Mouse (Mus musculus) neural tube, embryonic 14.5 days (tissue): ENCODE results near the gene Ttll6. TPM values are rescaled to one million over a fixed set of nuclear protein-coding genes. Genes with fewer than 3 reads are reported as not detected.
"Not testable (repeated sequence)": the region's sequence is repeated elsewhere in the genome, so short reads cannot be mapped to it uniquely, and the experiment has no call there.

Experiments used
- ATAC-seq: fragments of 200-750 bp; cut with Nextera tagmentation; 2 replicates; pipeline ENCODE4 v1.8.0; 2017; ENCODE audit warnings: low read depth, mild to moderate bottlenecking, moderate TSS enrichment, moderate library complexity
- H3K27ac ChIP-seq: fragments of 300-500 bp; sonication (generic); 2 replicates; pipeline ENCODE4 v1.5.1; 2014; ENCODE audit warnings: low read depth, mild to moderate bottlenecking, control low read depth, low read length, moderate library complexity, mixed read lengths
- H3K27me3 ChIP-seq: fragments of 300-500 bp; sonication (generic); 2 replicates; pipeline ENCODE4 v1.6.1; 2014; ENCODE audit warnings: low read length; ENCODE audit not compliant: control insufficient read depth, insufficient read depth
- H3K36me3 ChIP-seq: fragments of 300-500 bp; sonication (generic); 2 replicates; pipeline ENCODE4 v1.6.1; 2014; ENCODE audit warnings: low read length, mixed read lengths; ENCODE audit not compliant: control insufficient read depth, insufficient read depth
- H3K4me1 ChIP-seq: fragments of 300-500 bp; sonication (generic); 2 replicates; pipeline ENCODE4 v1.6.1; 2014; ENCODE audit warnings: low read length; ENCODE audit not compliant: control insufficient read depth, insufficient read depth
- H3K4me2 ChIP-seq: fragments of 300-500 bp; sonication (generic); 2 replicates; pipeline ENCODE4 v1.6.1; 2014; ENCODE audit warnings: mild to moderate bottlenecking, low read depth, low read length, control low read depth
- H3K4me3 ChIP-seq: fragments of 300-500 bp; sonication (generic); 2 replicates; pipeline ENCODE4 v1.5.1; 2014; ENCODE audit warnings: low read depth, low read length, control low read depth, mixed read lengths
- H3K9ac ChIP-seq: fragments of 300-500 bp; sonication (generic); replicated peaks from 2 replicates; pipeline ENCODE4 v1.6.1; 2014; ENCODE audit warnings: low read depth, mild to moderate bottlenecking, control low read depth, low read length, mixed read lengths
- H3K9me3 ChIP-seq: fragments of 300-500 bp; sonication (generic); 2 replicates; pipeline ENCODE4 v1.6.1; 2016; ENCODE audit warnings: low read length; ENCODE audit not compliant: control insufficient read depth
- WGBS: fragments of 180-500 bp; shearing (Covaris S2); extraction: QIAGEN DNeasy Blood & Tissue Kit; methylation state at CpG from one replicate; pipeline ENCODE4 v1.1.7; 2014; 5-methylcytosine and 5-hydroxymethylcytosine counted together
- polyA plus RNA-seq: library from polyadenylated mRNA; unstranded; fragments of >200 nt; fragmentation: Nextera tagmentation; extraction: Ambion mirVana; gene quantifications from 2 replicates; pipeline ENCODE4 v1.2.1, GENCODE M21; 2014

Ttll6 gene
- polyA plus RNA-seq, 1 experiment from 2014 or later, result 0.27 TPM

DNA sequence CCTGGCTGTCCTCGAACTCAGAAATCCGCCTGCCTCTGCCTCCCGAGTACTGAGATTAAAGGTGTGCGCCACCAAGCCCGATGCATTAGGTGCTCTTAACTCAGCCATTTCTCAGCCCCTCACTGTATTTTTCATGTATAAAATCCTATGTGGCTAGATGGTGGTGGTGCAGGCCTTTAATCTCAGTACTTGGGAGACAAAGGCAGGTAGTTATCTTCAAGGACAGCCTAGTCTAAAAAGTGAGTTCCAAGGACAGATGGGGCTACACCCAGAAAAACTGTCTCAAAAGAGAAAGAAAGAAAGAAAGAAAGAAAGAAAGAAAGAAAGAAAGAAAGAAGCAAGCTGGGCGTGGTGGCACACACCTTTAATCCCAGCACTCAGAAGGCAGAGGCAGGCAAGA, 18.2 kb upstream of the Ttll6 start:
- 87% methylated on average over 6 of the region's 6 CpGs for WGBS
- H3K27ac ChIP-seq, result no peak overlapping the region
- no peak overlapping the region for H3K4me2 ChIP-seq
- H3K9me3 ChIP-seq, result no peaks in the 10 kb centered on the region
- no peaks in the 10 kb centered on the region for H3K36me3 ChIP-seq
- no peak overlapping the region for H3K9ac ChIP-seq
- H3K4me1 ChIP-seq, result no peaks in the 10 kb centered on the region
- H3K4me3 ChIP-seq, result no peak overlapping the region
- H3K27me3 ChIP-seq, result no peaks in the 10 kb centered on the region
- ATAC-seq, result no peak

DNA sequence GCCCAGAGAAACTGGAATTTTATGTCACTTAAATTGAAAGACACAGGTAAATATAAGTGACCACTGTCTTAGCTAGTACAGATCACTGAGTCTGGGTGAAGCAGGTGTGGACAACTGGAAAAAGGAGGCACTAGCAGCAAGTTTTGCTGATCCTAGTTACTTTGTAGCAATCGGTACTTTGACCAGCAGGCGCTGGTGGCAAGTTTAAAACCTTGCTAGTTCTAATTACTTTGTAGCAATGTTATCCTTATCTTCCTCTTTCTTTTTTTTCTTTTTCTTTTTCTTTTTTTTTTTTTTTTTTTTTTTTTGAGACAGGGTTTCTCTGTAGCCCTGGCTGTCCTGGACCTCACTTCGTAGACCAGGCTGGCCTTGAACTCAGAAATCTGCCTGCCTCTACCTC, 17.5 kb upstream of the Ttll6 start:
- no peak for ATAC-seq
- Histone ChIP-seq H3K9me3 (no peaks in the 10 kb centered on the region), H3K4me2 (no peak overlapping the region), H3K4me1 (no peaks in the 10 kb centered on the region), H3K4me3 (no peak overlapping the region), H3K27ac (no peak overlapping the region), H3K27me3 (no peaks in the 10 kb centered on the region), H3K9ac (no peak overlapping the region), H3K36me3 (no peaks in the 10 kb centered on the region)
- 95% methylated on average over 3 of the region's 3 CpGs for WGBS

DNA sequence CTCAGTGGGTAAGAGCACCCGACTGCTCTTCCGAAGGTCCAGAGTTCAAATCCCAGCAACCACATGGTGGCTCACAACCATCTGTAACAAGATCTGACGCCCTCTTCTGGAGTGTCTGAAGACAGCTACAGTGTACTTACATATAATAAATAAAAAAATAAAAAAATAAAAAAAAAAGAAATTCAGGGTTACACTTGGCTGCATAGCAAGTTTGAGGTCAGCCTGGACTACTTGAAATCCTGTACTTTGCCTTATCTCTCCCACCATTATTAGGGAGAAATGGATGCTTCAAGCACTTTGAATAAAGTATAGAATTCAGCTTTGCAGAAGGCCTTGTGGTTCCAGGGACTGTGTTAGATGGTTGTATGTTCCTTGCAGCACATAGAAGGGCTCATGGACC, 16.7 kb upstream of the Ttll6 start:
- H3K27me3 ChIP-seq, H3K4me1 ChIP-seq, H3K4me2 ChIP-seq, ATAC-seq, H3K9me3 ChIP-seq, H3K9ac ChIP-seq, H3K36me3 ChIP-seq, H3K27ac ChIP-seq, H3K4me3 ChIP-seq: not testable (repeated sequence)
- 83% methylated on average over 3 of the region's 3 CpGs for WGBS

DNA sequence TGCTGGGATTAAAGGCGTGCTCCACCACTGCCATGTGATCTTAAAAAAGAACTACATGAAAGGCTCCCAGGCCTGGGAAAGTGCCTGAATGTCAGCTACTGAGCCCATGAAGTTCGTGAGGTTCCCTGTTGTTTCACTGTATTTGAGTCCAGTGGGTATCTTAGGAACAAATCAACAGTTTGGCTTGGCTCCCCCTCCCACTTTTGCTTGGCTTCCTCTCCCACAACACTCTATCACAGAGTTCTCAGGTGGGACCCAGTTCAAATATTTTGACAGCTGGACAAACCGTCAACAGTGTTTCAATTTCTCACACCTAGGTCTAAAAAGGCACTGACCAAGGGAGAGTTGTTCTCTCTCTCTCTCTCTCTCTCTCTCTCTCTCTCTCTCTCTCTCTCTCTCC, 14.2 kb upstream of the Ttll6 start:
- Histone ChIP-seq H3K9ac (no peak overlapping the region), H3K36me3 (no peaks in the 10 kb centered on the region), H3K27me3 (peaks cover 4% of the 10 kb centered on the region), H3K9me3 (no peaks in the 10 kb centered on the region), H3K4me2 (no peak overlapping the region), H3K27ac (no peak overlapping the region), H3K4me1 (peaks cover 2% of the 10 kb centered on the region; the same call in 1 of the 2 replicates), H3K4me3 (no peak overlapping the region)
- WGBS, result 62% methylated on average over 3 of the region's 3 CpGs
- no peak for ATAC-seq

DNA sequence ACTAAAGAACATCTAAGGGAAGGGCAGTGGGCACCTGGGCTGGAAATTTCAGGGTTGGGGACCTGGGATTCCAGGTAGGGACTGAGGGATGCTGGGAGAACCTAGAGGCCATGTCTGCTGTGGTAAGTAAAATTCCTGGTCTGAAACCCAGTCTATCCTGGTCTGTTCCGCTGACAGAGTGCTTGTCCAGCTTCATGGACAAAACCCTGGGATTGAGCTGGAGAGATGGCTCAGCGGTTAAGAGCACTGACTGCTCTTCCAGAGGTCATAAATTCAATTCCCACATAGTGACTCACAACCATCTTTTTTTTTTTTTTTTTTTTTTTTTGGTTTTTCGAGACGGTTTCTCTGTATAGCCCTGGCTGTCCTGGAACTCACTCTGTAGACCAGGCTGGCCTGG, 10.8 kb upstream of the Ttll6 start:
- WGBS, result 86% methylated on average over 4 of the region's 4 CpGs
- not testable (repeated sequence) for H3K36me3 ChIP-seq, ATAC-seq, H3K4me2 ChIP-seq, H3K27me3 ChIP-seq, H3K4me3 ChIP-seq, H3K4me1 ChIP-seq, H3K27ac ChIP-seq, H3K9me3 ChIP-seq, H3K9ac ChIP-seq

DNA sequence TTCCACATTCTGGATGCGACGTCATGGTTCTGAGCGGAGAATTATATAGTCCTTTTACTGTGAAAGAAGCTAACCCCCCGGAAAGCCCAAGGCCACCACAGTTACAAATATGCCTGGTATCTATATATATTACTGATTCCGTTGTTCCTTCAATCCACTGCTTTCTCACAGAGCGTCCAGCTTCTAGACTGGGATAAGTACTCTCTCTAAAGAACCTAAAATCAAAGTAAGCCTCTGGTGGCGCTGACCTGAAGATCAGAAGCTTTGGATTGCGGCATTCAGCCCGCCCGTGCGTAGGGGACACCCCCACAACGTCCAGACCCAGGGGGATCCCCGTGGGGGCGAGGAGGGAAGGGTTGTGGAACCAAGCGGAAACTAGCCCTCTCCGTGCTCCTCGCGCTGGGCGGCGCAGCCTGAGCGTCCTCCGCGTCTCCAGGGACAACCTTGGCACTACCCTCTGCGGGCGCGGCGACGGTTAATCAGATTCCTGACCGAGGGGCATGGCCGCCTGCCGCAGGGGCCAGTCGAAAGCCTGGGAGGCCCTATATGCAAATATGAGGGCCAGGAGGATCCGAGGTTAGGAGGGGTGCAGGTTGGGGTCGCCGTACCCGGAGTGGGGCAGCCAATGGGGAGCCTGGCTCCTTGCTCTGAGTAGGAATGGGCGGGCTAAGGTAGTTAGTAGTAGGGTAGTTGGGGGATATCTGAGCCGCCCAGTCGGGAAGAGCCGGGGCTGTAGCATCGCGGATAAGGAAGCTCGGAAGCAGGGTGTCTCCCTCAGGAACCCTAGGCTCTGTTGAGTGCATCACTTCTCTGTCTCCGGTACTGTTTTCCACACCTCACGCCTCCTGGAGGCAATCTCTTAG, 9.3 kb upstream of the Ttll6 start:
- Histone ChIP-seq H3K9me3 (no peaks in the 10 kb centered on the region), H3K27ac (no peak overlapping the region), H3K4me2 (peak overlapping the region; percentile 74), H3K9ac (peak overlapping the region; percentile 37; the same call in 1 of the 2 replicates), H3K36me3 (no peaks in the 10 kb centered on the region), H3K4me1 (peaks cover 5% of the 10 kb centered on the region; the same call in 1 of the 2 replicates), H3K4me3 (peak overlapping the region; percentile 35), H3K27me3 (peaks cover 8% of the 10 kb centered on the region)
- WGBS, result 2% methylated on average over 44 of the region's 45 CpGs
- ATAC-seq, result no peak; the same call in 1 of the 2 replicates

DNA sequence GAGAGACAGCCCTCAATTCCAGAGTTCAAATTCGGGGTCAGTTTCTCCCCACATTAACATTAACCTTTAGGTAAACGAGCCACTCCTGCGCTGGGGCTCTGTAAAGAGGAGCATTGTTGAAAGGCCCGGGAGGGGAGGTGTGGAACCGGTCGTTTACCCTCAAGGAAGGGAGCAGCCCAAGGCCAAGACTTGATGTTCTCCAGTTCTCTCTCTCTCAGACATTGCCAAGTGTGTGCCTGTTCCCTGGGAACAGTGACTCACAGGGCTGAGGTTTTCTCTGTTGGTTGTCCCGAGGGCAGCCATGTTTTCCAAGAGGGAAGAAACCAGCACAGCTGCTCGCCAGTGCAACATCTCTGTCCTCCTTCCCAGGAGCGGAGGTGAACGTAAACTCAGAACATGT, 3.0 kb upstream of the Ttll6 start:
- H3K9me3 ChIP-seq, result no peaks in the 10 kb centered on the region
- H3K27ac ChIP-seq, result no peak overlapping the region
- ATAC-seq, result no peak
- 57% methylated on average over 10 of the region's 10 CpGs for WGBS
- H3K4me2 ChIP-seq, result no peak overlapping the region
- no peaks in the 10 kb centered on the region for H3K4me1 ChIP-seq
- 0 out of 2 replicates have a peak, but pooled peaks cover 3% of the 10 kb centered on the region for H3K27me3 ChIP-seq
- no peak overlapping the region for H3K9ac ChIP-seq
- H3K4me3 ChIP-seq, result no peak overlapping the region
- no peaks in the 10 kb centered on the region for H3K36me3 ChIP-seq

DNA sequence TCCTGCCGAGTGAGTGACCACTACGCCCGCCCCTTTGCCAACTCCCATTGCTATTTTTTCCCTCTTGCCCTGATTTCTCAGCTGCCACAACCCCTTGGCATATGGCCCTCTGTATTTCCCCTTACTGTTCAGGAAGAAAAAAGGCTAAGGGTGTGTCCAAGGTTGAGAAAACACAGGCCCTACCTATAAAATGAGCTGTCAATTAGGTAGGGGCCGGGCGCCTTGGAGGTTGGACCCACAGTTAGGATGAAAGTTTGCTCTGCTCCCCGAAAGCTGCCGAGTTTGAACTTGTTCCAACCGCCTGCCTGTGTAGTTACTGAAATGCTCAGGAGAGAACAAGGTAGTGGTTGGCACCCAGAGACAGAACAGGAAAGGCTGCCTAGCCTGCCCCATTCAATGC, 2.3 kb downstream of the Ttll6 start:
- H3K27ac ChIP-seq, result no peak overlapping the region
- no peak overlapping the region for H3K4me2 ChIP-seq
- no peaks in the 10 kb centered on the region for H3K27me3 ChIP-seq
- H3K36me3 ChIP-seq, result no peaks in the 10 kb centered on the region
- no peak overlapping the region for H3K4me3 ChIP-seq
- no peaks in the 10 kb centered on the region for H3K4me1 ChIP-seq
- no peaks in the 10 kb centered on the region for H3K9me3 ChIP-seq
- WGBS, result 87% methylated on average over 8 of the region's 8 CpGs
- H3K9ac ChIP-seq, result no peak overlapping the region
- no peak for ATAC-seq

DNA sequence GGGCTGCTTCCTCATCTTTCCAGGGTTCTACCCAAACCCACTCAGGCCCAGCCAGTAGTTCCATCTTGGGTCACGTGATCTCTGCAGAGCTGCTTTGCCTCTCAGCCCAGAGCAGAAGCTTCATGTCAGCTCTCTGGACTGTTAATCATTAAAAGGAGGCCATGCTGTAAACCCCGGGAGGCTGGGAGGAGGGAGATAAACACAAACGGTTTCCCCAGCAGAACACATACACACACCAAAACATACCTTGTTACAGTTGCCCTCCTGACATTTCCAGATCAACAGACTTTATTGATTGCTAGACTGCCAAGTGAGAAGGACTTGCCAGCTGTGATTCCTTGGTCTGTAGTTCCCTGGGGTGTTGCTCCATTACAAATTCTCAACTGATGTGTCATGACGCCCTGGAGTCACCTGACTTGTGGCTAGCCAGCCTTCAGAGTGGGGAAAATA, 7.2 kb downstream of the Ttll6 start:
- WGBS, result 11% methylated on average over 4 of the region's 4 CpGs
- no peak overlapping the region for H3K27ac ChIP-seq

More for the DNA sequence above, 7.2 kb downstream of the Ttll6 start:
- Histone ChIP-seq H3K9ac (no peak overlapping the region), H3K4me2 (no peak overlapping the region), H3K4me1 (no peaks in the 10 kb centered on the region), H3K36me3 (no peaks in the 10 kb centered on the region), H3K4me3 (no peak overlapping the region), H3K27me3 (no peaks in the 10 kb centered on the region), H3K9me3 (no peaks in the 10 kb centered on the region)
- no peak for ATAC-seq
